Mouse (Mus musculus): ENCODE data around the gene Jph2. TPM values are rescaled to one million over a fixed set of nuclear protein-coding genes. Genes with fewer than 3 reads are reported as not detected.

The Jph2 gene
- polyA plus RNA-seq, 1 experiment from 2014 or later: 0.20 TPM

Other genes starting within 250 kb of the Jph2 start
- 24.1 and 24.2 TPM in 2 replicates for gene Tox2, start 194.9 kb downstream of the Jph2 start, polyA plus RNA-seq (2014; fragmentation: Nextera tagmentation; extraction: Ambion mirVana)
- gene Oser1, start 26.7 kb upstream of the Jph2 start, polyA plus RNA-seq (2014; fragmentation: Nextera tagmentation; extraction: Ambion mirVana): 78.9 and 79.3 TPM in 2 replicates
- gene Gdap1l1, start 40.5 kb upstream of the Jph2 start, polyA plus RNA-seq (2014; fragmentation: Nextera tagmentation; extraction: Ambion mirVana): 115 and 129 TPM in 2 replicates
- 16.2 and 18.8 TPM in 2 replicates for gene Fitm2, start 74.6 kb upstream of the Jph2 start, polyA plus RNA-seq (2014; fragmentation: Nextera tagmentation; extraction: Ambion mirVana)
- 0.19 TPM in 1 of 2 replicates, not detected in the other for gene R3hdml, start 94.3 kb upstream of the Jph2 start, polyA plus RNA-seq (2014; fragmentation: Nextera tagmentation; extraction: Ambion mirVana)
- not detected in 2 replicates for gene Hnf4a, start 108.8 kb upstream of the Jph2 start, polyA plus RNA-seq (2014; fragmentation: Nextera tagmentation; extraction: Ambion mirVana)
- 45.5 and 57.1 TPM in 2 replicates for gene Ttpal, start 204.3 kb upstream of the Jph2 start, polyA plus RNA-seq (2014; fragmentation: Nextera tagmentation; extraction: Ambion mirVana)
- gene Serinc3, start 247.1 kb upstream of the Jph2 start, polyA plus RNA-seq (2014; fragmentation: Nextera tagmentation; extraction: Ambion mirVana): 39.0 and 44.3 TPM in 2 replicates